In genomic region chr4:97582796-97583430, GRCm38 (mm10) we compare ENCODE assay signal across 12 mouse cellular contexts.
DNase-seq lines count a peak whose midpoint lies in the region; ATAC-seq lines count a peak whose summit lies in the region.
"Had no signal": no experiment of that assay in that cellular context is flagged by ENCODE, and none has a peak within 500 bp of the region (broad histone marks: within the 10 kb centered on the region; RNA-seq: fewer than 3 reads in every experiment).

No protein-coding gene starts in this region.

- ATAC-seq in heart, embryonic 15.5 days (replicated peaks; ENCODE audit: insufficient number of reproducible peaks, insufficient read depth, low FRiP score, low read depth): no peak
- ATAC-seq in embryonic facial prominence, embryonic 12.5 days (ENCODE audit: insufficient number of reproducible peaks, insufficient read depth, low FRiP score, low TSS enrichment): no peak
- peak; percentile 52; the same call in 1 of the 2 replicates for ATAC-seq in hindbrain, embryonic 11.5 days (ENCODE audit: low FRiP score)
- ATAC-seq in midbrain, embryonic 13.5 days: peak; percentile 51; the same call in 1 of the 2 replicates
- no peak for ATAC-seq in megakaryocyte progenitor cell, adult 5-6 weeks (replicated peaks; ENCODE audit: poor library complexity)
- no peak for ATAC-seq in monocyte, adult 5-6 weeks (replicated peaks; ENCODE audit: insufficient number of reproducible peaks, low FRiP score, low TSS enrichment, poor library complexity, severe bottlenecking)

- no peak overlapping the region for H3K27ac ChIP-seq in heart, embryonic 15.5 days
- no peak overlapping the region for H3K27ac ChIP-seq in heart, embryonic 10.5 days
- H3K27ac ChIP-seq in embryonic facial prominence, embryonic 12.5 days: peak overlapping the region; percentile 68
- peak overlapping the region; percentile 53 for H3K27ac ChIP-seq in hindbrain, embryonic 11.5 days (ENCODE audit: low read depth, low read length)
- H3K27ac ChIP-seq in midbrain, embryonic 13.5 days: peak overlapping the region; percentile 72

- no peak overlapping the region for H3K9ac ChIP-seq in heart, embryonic 15.5 days
- H3K9ac ChIP-seq in embryonic facial prominence, embryonic 12.5 days: peak overlapping the region; percentile 46
- no peak overlapping the region; the same call in 1 of the 2 replicates for H3K9ac ChIP-seq in hindbrain, embryonic 11.5 days (ENCODE audit: low read depth, low read length)
- H3K9ac ChIP-seq in midbrain, embryonic 13.5 days (replicated peaks): peak overlapping the region; percentile 53

- no peaks in the 10 kb centered on the region for H3K27me3 ChIP-seq in heart, embryonic 15.5 days
- H3K27me3 ChIP-seq in heart, embryonic 10.5 days (ENCODE audit: insufficient read depth, poor library complexity, severe bottlenecking): no peaks in the 10 kb centered on the region
- no peaks in the 10 kb centered on the region for H3K27me3 ChIP-seq in embryonic facial prominence, embryonic 12.5 days
- no peaks in the 10 kb centered on the region for H3K27me3 ChIP-seq in hindbrain, embryonic 11.5 days (ENCODE audit: control insufficient read depth, insufficient read depth, low read length)
- peaks cover 6% of the 10 kb centered on the region; the same call in 1 of the 2 replicates for H3K27me3 ChIP-seq in midbrain, embryonic 13.5 days

- H3K36me3 ChIP-seq in heart, embryonic 15.5 days: no peaks in the 10 kb centered on the region
- H3K36me3 ChIP-seq in heart, embryonic 10.5 days: no peaks in the 10 kb centered on the region
- H3K36me3 ChIP-seq in embryonic facial prominence, embryonic 12.5 days: no peaks in the 10 kb centered on the region
- H3K36me3 ChIP-seq in hindbrain, embryonic 11.5 days (ENCODE audit: control insufficient read depth, insufficient read depth, low read length): no peaks in the 10 kb centered on the region
- H3K36me3 ChIP-seq in midbrain, embryonic 13.5 days: no peaks in the 10 kb centered on the region

- H3K4me2 ChIP-seq in heart, embryonic 15.5 days: peak overlapping the region; percentile 30; the same call in 1 of the 2 replicates
- peak overlapping the region; percentile 45 for H3K4me2 ChIP-seq in embryonic facial prominence, embryonic 12.5 days (replicated peaks)
- peak overlapping the region; percentile 39 for H3K4me2 ChIP-seq in hindbrain, embryonic 11.5 days (replicated peaks; ENCODE audit: low read depth, low read length)
- H3K4me2 ChIP-seq in midbrain, embryonic 13.5 days (replicated peaks): peak overlapping the region; percentile 48

- DNase-seq in heart, embryonic 10.5 days (ENCODE audit: low spot score): no peak
- DNase-seq in hindbrain, embryonic 11.5 days (ENCODE audit: low spot score): no peak
- no peak for DNase-seq in spleen, postnatal 4 days (ENCODE audit: low spot score in 2 of 2)
- DNase-seq: adrenal gland, postnatal 10 days; kidney, adult 11 months; lung, adult 2 months; right cerebral cortex, adult 18-20 months had no signal

- 61% methylated on average over 15 of the region's 15 CpGs for WGBS in heart, embryonic 15.5 days
- WGBS in heart, embryonic 10.5 days: 67% methylated on average over 15 of the region's 15 CpGs
- 20% methylated on average over 15 of the region's 15 CpGs for WGBS in embryonic facial prominence, embryonic 12.5 days
- WGBS in hindbrain, embryonic 11.5 days: 36% methylated on average over 15 of the region's 15 CpGs
- WGBS in midbrain, embryonic 13.5 days: 23% methylated on average over 15 of the region's 15 CpGs

- no peaks in the 10 kb centered on the region for H3K4me1 ChIP-seq in heart, embryonic 15.5 days (replicated peaks)
- no peaks in the 10 kb centered on the region for H3K4me1 ChIP-seq in heart, embryonic 10.5 days
- peaks cover 31% of the 10 kb centered on the region for H3K4me1 ChIP-seq in embryonic facial prominence, embryonic 12.5 days
- H3K4me1 ChIP-seq in hindbrain, embryonic 11.5 days (replicated peaks; ENCODE audit: control insufficient read depth, insufficient read depth, low read length): no peaks in the 10 kb centered on the region
- H3K4me1 ChIP-seq in midbrain, embryonic 13.5 days (replicated peaks): peaks cover 40% of the 10 kb centered on the region

- no peaks in the 10 kb centered on the region for H3K9me3 ChIP-seq in heart, embryonic 15.5 days (replicated peaks)
- no peaks in the 10 kb centered on the region for H3K9me3 ChIP-seq in heart, embryonic 10.5 days
- H3K9me3 ChIP-seq in embryonic facial prominence, embryonic 12.5 days: no peaks in the 10 kb centered on the region
- no peaks in the 10 kb centered on the region for H3K9me3 ChIP-seq in hindbrain, embryonic 11.5 days (ENCODE audit: control insufficient read depth, low read length)
- H3K9me3 ChIP-seq in midbrain, embryonic 13.5 days: no peaks in the 10 kb centered on the region

- H3K4me3 ChIP-seq in heart, embryonic 15.5 days: peak overlapping the region; percentile 7; the same call in 1 of the 2 replicates
- H3K4me3 ChIP-seq in heart, embryonic 10.5 days: no peak overlapping the region
- H3K4me3 ChIP-seq in embryonic facial prominence, embryonic 12.5 days: peak overlapping the region; percentile 29
- peak overlapping the region; percentile 31 for H3K4me3 ChIP-seq in hindbrain, embryonic 11.5 days (ENCODE audit: low read depth, low read length)
- peak overlapping the region; percentile 34 for H3K4me3 ChIP-seq in midbrain, embryonic 13.5 days (replicated peaks)

Comparison
In these comparisons a context has a peak if more than half of its experiments do, and no peak if none do; other contexts are left out.
1. ATAC-seq: peak in hindbrain, embryonic 11.5 days (single experiment) and midbrain, embryonic 13.5 days (single experiment); none in heart, embryonic 15.5 days (single experiment), embryonic facial prominence, embryonic 12.5 days (single experiment), megakaryocyte progenitor cell, adult 5-6 weeks (single experiment) and monocyte, adult 5-6 weeks (single experiment).
2. H3K27ac ChIP-seq: peak in embryonic facial prominence, embryonic 12.5 days (single experiment), hindbrain, embryonic 11.5 days (single experiment) and midbrain, embryonic 13.5 days (single experiment); none in heart, embryonic 15.5 days (single experiment) and heart, embryonic 10.5 days (single experiment).
3. H3K9ac ChIP-seq: peak in embryonic facial prominence, embryonic 12.5 days (single experiment) and midbrain, embryonic 13.5 days (single experiment); none in heart, embryonic 15.5 days (single experiment) and hindbrain, embryonic 11.5 days (single experiment).
4. Peak in every context shown above with its lines, with median percentiles within 50 percentile points of each other: H3K4me2 ChIP-seq.